Mouse (Mus musculus): ENCODE measurements around the gene Cry2.

- TF ChIP-seq EP300 (IDR thresholded peaks at IDR 0.05), result no peak
- no peak for TF ChIP-seq CTCF (IDR thresholded peaks at IDR 0.05)
Measured at GRCm38 (mm10) chr2:92384101-92384500, 49.7 kb downstream of the Cry2 start.

All from lung, postnatal 0 days (tissue).